Mouse (Mus musculus) T-helper 17 cell (primary cell): ENCODE results near the gene Prdm10.

Source experiments
- in situ Hi-C, 2 experiments: fragments of 300-600 bp; cut with MboI, MseI; formaldehyde crosslinking; loops; 1 replicate in 1 of 2; 2 replicates in 1 of 2; pipeline ENCODE4 v1.15.1; 2025; ENCODE audit warnings: high pct_unique_total_duplicates in 2 of 2

Gene Prdm10

GRCm38 (mm10) chr9:31262226-31263105, 17.9 kb upstream of the Prdm10 start:
- in situ Hi-C loops = no loop called here

- in situ Hi-C loops = no loop called here
These were observed 14.2 kb upstream of the Prdm10 start for GRCm38 (mm10) chr9:31266013-31266659.

- in situ Hi-C loops = no loop called here
These were observed 8.9 kb upstream of the Prdm10 start for GRCm38 (mm10) chr9:31271221-31272015.

GRCm38 (mm10) chr9:31272160-31272559, 8.2 kb upstream of the Prdm10 start:
- in situ Hi-C loops = no loop called here

- in situ Hi-C loops = loop anchor here (5.0 to 25.0 kb wide), 2 partner anchors 66 to 1234 kb away; partner anchors contain the start of gene Aplp2 (in 1 of the 2)
These were observed 1.7 kb upstream of the Prdm10 start for GRCm38 (mm10) chr9:31278651-31279050.

GRCm38 (mm10) chr9:31279306-31279705, 1.0 kb upstream of the Prdm10 start:
- in situ Hi-C loops = loop anchor here (5.0 to 25.0 kb wide), 2 partner anchors 67 to 1233 kb away; partner anchors contain the start of gene Aplp2 (in 1 of the 2)

GRCm38 (mm10) chr9:31279885-31280365, 413 bp upstream of the Prdm10 start:
- in situ Hi-C loops = loop anchor here (5.0 to 25.0 kb wide), 4 partner anchors 38 to 1232 kb away; partner anchors contain the start of gene Aplp2 (in 1 of the 2)

GRCm38 (mm10) chr9:31281011-31281662, 799 bp downstream of the Prdm10 start:
- in situ Hi-C loops = loop anchor here (5.0 to 25.0 kb wide), 3 partner anchors 39 to 1231 kb away; no protein-coding TSS in a partner anchor

- in situ Hi-C loops = loop anchor here (5.0 to 25.0 kb wide), 3 partner anchors 39 to 1231 kb away; no protein-coding TSS in a partner anchor
These were observed 1.3 kb downstream of the Prdm10 start for GRCm38 (mm10) chr9:31281663-31282015.

- in situ Hi-C loops = loop anchor here (5.0 to 25.0 kb wide), 3 partner anchors 40 to 1230 kb away; no protein-coding TSS in a partner anchor
These were observed 2.2 kb downstream of the Prdm10 start for GRCm38 (mm10) chr9:31282536-31282935.

- in situ Hi-C loops = loop anchor here (5.0 to 25.0 kb wide), 3 partner anchors 41 to 1229 kb away; no protein-coding TSS in a partner anchor
These were observed 2.7 kb downstream of the Prdm10 start for GRCm38 (mm10) chr9:31283044-31283443.

- in situ Hi-C loops = loop anchor here (5.0 to 25.0 kb wide), 3 partner anchors 42 to 1228 kb away; no protein-coding TSS in a partner anchor
These were observed 3.6 kb downstream of the Prdm10 start for GRCm38 (mm10) chr9:31283911-31284310.

GRCm38 (mm10) chr9:31290201-31290862, 10.0 kb downstream of the Prdm10 start:
- in situ Hi-C loops = loop anchor here (25.0 kb wide), 1 partner anchor 1222 kb away; no protein-coding TSS in a partner anchor

GRCm38 (mm10) chr9:31291978-31292377, 11.6 kb downstream of the Prdm10 start:
- in situ Hi-C loops = loop anchor here (25.0 kb wide), 1 partner anchor 1220 kb away; no protein-coding TSS in a partner anchor

- in situ Hi-C loops = loop anchor here (25.0 kb wide), 1 partner anchor 1219 kb away; no protein-coding TSS in a partner anchor
These were observed 12.9 kb downstream of the Prdm10 start for GRCm38 (mm10) chr9:31293208-31293607.

GRCm38 (mm10) chr9:31295311-31295710, 15.0 kb downstream of the Prdm10 start:
- in situ Hi-C loops = loop anchor here (25.0 kb wide), 1 partner anchor 1217 kb away; no protein-coding TSS in a partner anchor

GRCm38 (mm10) chr9:31296293-31296692, 16.0 kb downstream of the Prdm10 start:
- in situ Hi-C loops = loop anchor here (25.0 kb wide), 1 partner anchor 1216 kb away; no protein-coding TSS in a partner anchor

GRCm38 (mm10) chr9:31298751-31299150, 18.4 kb downstream of the Prdm10 start:
- in situ Hi-C loops = loop anchor here (25.0 kb wide), 1 partner anchor 1214 kb away; no protein-coding TSS in a partner anchor

- in situ Hi-C loops = no loop called here
These were observed 20.2 kb downstream of the Prdm10 start for GRCm38 (mm10) chr9:31300525-31300924.
